Mouse (Mus musculus) spleen, adult 2 months (tissue): Measurements from ENCODE around the gene Gpatch1. TPM values are rescaled to one million over a fixed set of nuclear protein-coding genes. Genes with fewer than 3 reads are reported as not detected.

Source experiments
- DNase-seq, 2 experiments: peaks; one replicate each; pipeline versions ENCODE4 v3.0.0 to v3.0.0-alpha.2; 2012 to 2021; ENCODE audit warnings: low spot score in 2 of 2, low read depth in 1 of 2
- H3K27ac ChIP-seq: fragments of 200-500 bp; 2 replicates; pipeline ENCODE4 v1.5.1; 2012; ENCODE audit warnings: low read length, inconsistent platforms; ENCODE audit not compliant: insufficient read depth
- H3K27me3 ChIP-seq: fragments of 200-500 bp; 2 replicates; pipeline ENCODE4 v1.6.1; 2012; ENCODE audit warnings: mild to moderate bottlenecking, moderate library complexity, low read length, inconsistent platforms; ENCODE audit not compliant: control insufficient read depth, insufficient read depth
- H3K36me3 ChIP-seq: fragments of 200-500 bp; 2 replicates; pipeline ENCODE4 v1.6.1; 2012; ENCODE audit warnings: mild to moderate bottlenecking, low read length, inconsistent platforms; ENCODE audit not compliant: control insufficient read depth, insufficient read depth
- H3K4me1 ChIP-seq: fragments of 200-500 bp; 2 replicates; pipeline ENCODE4 v1.6.1; 2011; ENCODE audit warnings: inconsistent platforms; ENCODE audit not compliant: control insufficient read depth, insufficient read depth, insufficient read length
- H3K4me3 ChIP-seq: fragments of 200-500 bp; 2 replicates; pipeline ENCODE4 v1.5.1; 2011; ENCODE audit warnings: mild to moderate bottlenecking, inconsistent platforms; ENCODE audit not compliant: insufficient read depth, insufficient read length; ENCODE audit errors: extremely low read depth
- CTCF ChIP-seq: fragments of 200-500 bp; IDR thresholded peaks from 2 replicates; pipeline ENCODE4 v1.5.1; 2011; ENCODE audit warnings: mild to moderate bottlenecking, inconsistent platforms; ENCODE audit not compliant: insufficient read depth, insufficient read length, insufficient replicate concordance; ENCODE audit errors: extremely low read depth
- POLR2A ChIP-seq: fragments of 200-500 bp; IDR thresholded peaks from 2 replicates; pipeline ENCODE4 v1.6.1; 2011; ENCODE audit warnings: low read depth, low read length, inconsistent platforms
- WGBS: fragments of 180-500 bp; shearing (Covaris S2); methylation state at CpG from one replicate; pipeline ENCODE4 v1.1.7; 2018; 5-methylcytosine and 5-hydroxymethylcytosine counted together
- polyA plus RNA-seq: library from polyadenylated mRNA; depleted of rRNA; stranded (reverse); fragments of >200 nt; gene quantifications from 2 replicates; pipeline ENCODE4 v1.2.3, GENCODE M21; 2012

The Gpatch1 gene
- polyA plus RNA-seq, 1 experiment = 1.9 TPM

DNA sequence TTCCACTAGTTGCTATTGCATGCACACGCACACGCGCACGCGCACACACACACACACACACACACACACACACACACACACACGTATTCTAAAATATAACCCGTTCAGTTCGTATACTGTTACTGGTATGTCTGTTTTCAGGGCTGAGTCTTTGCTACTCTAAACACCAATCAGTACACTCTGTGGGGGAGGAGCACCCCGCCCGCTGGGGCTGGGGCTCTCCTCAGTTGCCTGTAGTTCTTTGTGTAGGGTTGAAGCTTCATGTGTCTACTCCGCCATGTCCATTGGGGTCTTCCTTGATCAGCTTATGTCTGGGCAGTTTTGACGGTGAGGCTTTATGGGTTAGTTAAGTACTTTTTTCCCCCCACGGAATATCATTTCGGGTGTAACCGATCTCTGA lies 35.1 kb upstream of the Gpatch1 start:
- no peaks in the 10 kb centered on the region for H3K27me3 ChIP-seq
- WGBS = 93% methylated on average over 15 of the region's 15 CpGs
- no peak for DNase-seq
- H3K4me3 ChIP-seq = no peak overlapping the region
- no peaks in the 10 kb centered on the region for H3K4me1 ChIP-seq
- TF ChIP-seq CTCF (no peak), POLR2A (no peak)
- H3K36me3 ChIP-seq = no peaks in the 10 kb centered on the region
- H3K27ac ChIP-seq = no peak overlapping the region

DNA sequence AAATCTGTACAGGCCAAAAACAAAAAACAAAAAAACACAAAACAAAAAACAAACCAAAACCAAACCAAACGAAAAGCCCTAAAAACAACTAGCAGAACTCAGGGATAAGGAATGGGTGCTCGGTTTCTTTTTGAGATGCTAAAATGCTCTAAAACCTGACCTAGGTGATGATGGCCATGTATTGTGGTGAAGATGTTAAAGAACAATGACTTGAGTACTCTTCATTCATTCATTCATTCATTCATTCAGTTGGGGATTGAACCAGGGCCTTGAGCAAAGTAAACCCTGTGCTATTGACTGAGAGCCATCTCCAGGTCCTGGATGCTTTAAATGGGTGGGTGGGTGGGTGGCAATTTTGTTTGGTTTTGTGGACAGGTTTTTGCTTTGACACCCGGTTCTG lies 32.9 kb upstream of the Gpatch1 start:
- H3K4me1 ChIP-seq = no peaks in the 10 kb centered on the region
- TF ChIP-seq CTCF = no peak
- DNase-seq = no peak
- no peaks in the 10 kb centered on the region for H3K27me3 ChIP-seq
- WGBS = 92% methylated on average over 3 of the region's 3 CpGs
- H3K27ac ChIP-seq = no peak overlapping the region
- H3K4me3 ChIP-seq = no peak overlapping the region
- no peaks in the 10 kb centered on the region for H3K36me3 ChIP-seq

DNA sequence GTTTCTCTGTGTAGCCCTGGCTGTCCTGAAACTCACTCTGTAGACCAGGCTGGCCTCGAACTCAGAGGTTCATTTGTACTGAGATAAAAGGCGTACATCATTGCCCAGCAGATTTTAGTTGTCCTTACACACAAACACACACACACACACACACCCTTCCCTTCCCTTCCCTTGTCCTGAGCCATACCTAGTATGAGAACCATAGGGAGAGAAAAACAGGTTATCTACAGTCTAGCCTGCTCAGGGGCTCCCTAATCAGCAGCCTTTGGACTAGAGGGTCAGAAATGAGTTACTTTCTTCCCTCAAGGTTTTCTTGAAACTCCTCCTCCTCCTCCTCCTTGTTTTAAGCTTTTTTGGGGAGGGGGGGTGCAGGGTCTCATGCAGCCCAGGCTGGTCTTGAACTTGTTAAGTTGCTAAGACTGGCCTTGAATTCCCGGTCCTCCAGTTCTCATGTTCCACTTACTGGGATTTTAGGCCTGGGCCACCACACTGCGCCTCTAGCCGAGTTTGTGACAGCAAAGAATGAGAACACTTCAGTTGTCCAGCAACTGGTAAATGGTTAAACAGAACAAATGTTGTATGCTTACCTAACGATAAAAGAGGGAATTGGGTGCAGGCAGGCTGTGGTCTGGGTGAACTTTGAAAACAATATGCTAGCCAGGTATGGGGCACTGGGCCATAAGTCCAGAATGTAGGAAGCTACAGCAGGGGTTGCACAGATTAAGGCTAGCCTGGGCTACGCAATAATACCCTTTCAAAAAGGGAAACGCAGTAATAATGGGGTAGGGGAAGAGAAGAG lies 31.8 kb upstream of the Gpatch1 start:
- WGBS = 85% methylated on average over 8 of the region's 8 CpGs
- no peak overlapping the region for H3K27ac ChIP-seq
- TF ChIP-seq CTCF (no peak), POLR2A (no peak)
- no peaks in the 10 kb centered on the region for H3K4me1 ChIP-seq
- no peak for DNase-seq
- H3K27me3 ChIP-seq = no peaks in the 10 kb centered on the region
- H3K4me3 ChIP-seq = no peak overlapping the region
- no peaks in the 10 kb centered on the region for H3K36me3 ChIP-seq

DNA sequence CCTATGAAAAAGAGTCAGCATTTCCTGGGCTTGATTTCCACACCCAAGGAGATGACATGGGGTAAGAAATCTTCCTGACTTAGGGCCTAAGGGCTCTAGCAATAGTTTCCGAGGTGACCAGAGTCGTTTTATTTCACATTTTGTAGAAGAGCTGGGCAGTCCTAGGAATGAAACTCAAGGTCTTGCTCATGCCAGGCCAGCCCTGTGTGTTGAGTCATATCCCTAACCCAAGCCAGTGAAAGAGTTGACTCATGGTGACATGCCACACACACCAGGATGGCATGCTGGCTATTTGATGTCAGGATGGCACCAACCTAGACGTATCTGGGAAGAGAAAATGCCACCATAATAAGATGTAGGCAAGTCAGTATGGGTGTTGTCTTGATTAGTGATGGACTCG lies 30.8 kb upstream of the Gpatch1 start:
- H3K36me3 ChIP-seq = no peaks in the 10 kb centered on the region
- no peak overlapping the region for H3K27ac ChIP-seq
- no peaks in the 10 kb centered on the region for H3K27me3 ChIP-seq
- H3K4me1 ChIP-seq = no peaks in the 10 kb centered on the region
- 75% methylated on average over 4 of the region's 4 CpGs for WGBS
- no peak overlapping the region for H3K4me3 ChIP-seq
- TF ChIP-seq CTCF = no peak
- TF ChIP-seq POLR2A = no peak
- DNase-seq = no peak

DNA sequence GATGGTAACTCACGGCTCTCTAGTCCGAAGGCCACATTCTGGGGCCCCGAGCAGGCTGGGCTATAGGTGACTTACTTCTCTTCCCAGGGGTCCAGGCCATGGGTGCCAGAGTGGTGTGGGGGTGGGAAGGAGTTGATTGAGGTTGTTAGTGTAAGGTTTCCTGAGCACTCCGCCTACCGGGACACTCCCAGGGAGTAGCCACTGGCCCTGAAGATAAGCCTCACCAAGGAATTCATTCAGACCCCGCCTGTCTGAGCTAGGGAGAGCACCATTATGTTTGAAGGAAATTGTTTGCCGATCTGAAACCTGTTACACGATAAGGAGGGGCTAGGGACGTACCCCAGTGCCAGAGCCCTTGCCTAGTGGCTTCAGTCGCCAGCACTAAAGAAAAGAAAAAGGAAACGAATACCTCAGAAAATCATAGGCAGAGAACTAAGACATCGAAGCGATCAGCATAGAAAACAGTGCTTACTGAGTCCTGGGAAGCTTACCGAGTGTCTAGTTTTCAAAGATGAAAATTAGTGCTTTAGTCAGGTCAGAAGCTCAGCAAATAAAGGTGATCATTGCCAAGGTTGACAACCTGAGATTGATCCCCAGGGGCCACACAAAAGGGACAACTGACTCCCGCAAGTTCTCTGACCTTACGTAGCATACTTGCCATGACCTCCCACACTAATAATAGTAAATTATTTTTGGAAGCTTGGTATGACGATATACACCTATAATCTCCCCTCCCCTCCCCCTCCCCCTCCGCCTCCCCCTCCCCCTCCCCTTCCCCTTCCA lies 29.9 kb upstream of the Gpatch1 start:
- Histone ChIP-seq H3K4me3 (no peak overlapping the region), H3K36me3 (no peaks in the 10 kb centered on the region), H3K27ac (no peak overlapping the region), H3K4me1 (no peaks in the 10 kb centered on the region), H3K27me3 (no peaks in the 10 kb centered on the region)
- 68% methylated on average over 17 of the region's 18 CpGs for WGBS
- no peak for DNase-seq
- no peak for TF ChIP-seq POLR2A
- TF ChIP-seq CTCF = no peak

DNA sequence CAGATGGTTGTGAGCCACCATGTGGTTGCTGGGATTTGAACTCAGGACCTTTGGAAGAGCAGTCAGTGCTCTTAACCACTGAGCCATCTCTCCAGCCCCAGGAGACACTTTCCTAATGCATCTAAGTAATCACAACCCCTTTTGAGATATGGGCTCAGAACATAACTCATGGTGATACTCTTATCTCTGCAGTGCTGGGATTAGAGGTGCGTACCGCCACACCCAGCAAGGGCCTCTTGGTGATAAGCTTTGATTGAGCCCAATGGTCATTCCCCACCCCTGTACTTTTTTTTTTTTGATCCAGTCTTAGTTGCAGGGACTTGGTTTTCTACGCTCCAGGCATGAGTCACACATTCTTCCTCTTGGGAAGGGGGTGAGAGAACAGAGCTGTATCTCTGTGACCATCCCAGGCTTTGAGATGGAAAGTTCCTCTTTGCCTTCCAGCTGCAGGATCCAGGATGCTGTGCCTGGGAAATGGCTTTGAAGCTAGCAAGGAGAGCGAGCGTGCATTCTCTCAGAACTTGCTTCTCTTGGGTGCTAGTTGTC lies 26.6 kb upstream of the Gpatch1 start:
- DNase-seq = no peak
- Histone ChIP-seq H3K27ac (no peak overlapping the region), H3K4me1 (no peaks in the 10 kb centered on the region), H3K36me3 (no peaks in the 10 kb centered on the region), H3K27me3 (no peaks in the 10 kb centered on the region), H3K4me3 (no peak overlapping the region)
- TF ChIP-seq POLR2A = no peak
- TF ChIP-seq CTCF = no peak
- 88% methylated on average over 5 of the region's 5 CpGs for WGBS

DNA sequence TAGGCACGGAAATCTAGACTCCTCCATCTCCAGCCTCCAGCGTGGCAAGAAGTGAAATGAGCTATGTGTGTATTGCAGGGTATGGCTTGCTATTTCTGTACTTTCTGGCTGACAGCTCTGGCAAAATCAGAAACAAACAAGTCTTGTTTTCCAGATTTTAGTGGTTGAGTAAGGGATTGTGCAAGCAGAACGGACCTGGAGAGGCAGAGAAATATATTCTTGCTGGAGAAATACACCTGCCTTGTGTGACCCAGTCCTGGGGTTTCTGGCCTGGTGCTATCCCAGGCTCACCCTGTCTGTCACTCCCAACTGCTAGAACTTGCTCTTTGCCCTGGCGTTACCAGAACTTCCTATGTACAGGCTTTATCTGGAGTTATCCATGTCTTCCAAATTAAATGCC lies 24.3 kb upstream of the Gpatch1 start:
- Histone ChIP-seq H3K4me3 (no peak overlapping the region), H3K27ac (no peak overlapping the region)
- 83% methylated on average over 4 of the region's 4 CpGs for WGBS

More for the DNA sequence above, 24.3 kb upstream of the Gpatch1 start:
- H3K27me3 ChIP-seq = no peaks in the 10 kb centered on the region
- H3K4me1 ChIP-seq = no peaks in the 10 kb centered on the region
- H3K36me3 ChIP-seq = no peaks in the 10 kb centered on the region
- DNase-seq = no peak
- TF ChIP-seq CTCF (no peak), POLR2A (no peak)
